Mouse (Mus musculus) limb, embryonic 15.5 days (tissue): ENCODE data around the gene Tbccd1. TPM values are rescaled to one million over a fixed set of nuclear protein-coding genes. Genes with fewer than 3 reads are reported as not detected.

Source experiments
- ATAC-seq: fragments of 200-750 bp; cut with Nextera tagmentation; 2 replicates; pipeline ENCODE4 v1.8.0; 2017; ENCODE audit warnings: low read depth, moderate TSS enrichment; ENCODE audit not compliant: insufficient number of reproducible peaks, low FRiP score, low TSS enrichment
- H3K27ac ChIP-seq: fragments of 300-500 bp; sonication (generic); 2 replicates; pipeline ENCODE4 v1.5.1; 2015; ENCODE audit warnings: moderate library complexity, mild to moderate bottlenecking, inconsistent platforms
- H3K27me3 ChIP-seq: fragments of 300-500 bp; sonication (generic); 2 replicates; pipeline ENCODE4 v1.6.1; 2015; ENCODE audit warnings: inconsistent platforms
- H3K36me3 ChIP-seq: fragments of 300-500 bp; sonication (generic); 2 replicates; pipeline ENCODE4 v1.6.1; 2015; ENCODE audit warnings: inconsistent platforms
- H3K4me1 ChIP-seq: fragments of 300-500 bp; sonication (generic); 2 replicates; pipeline ENCODE4 v1.6.1; 2015; ENCODE audit warnings: inconsistent platforms
- H3K4me2 ChIP-seq: fragments of 300-500 bp; sonication (generic); 2 replicates; pipeline ENCODE4 v1.6.1; 2015; ENCODE audit warnings: mild to moderate bottlenecking, inconsistent platforms
- H3K4me3 ChIP-seq: fragments of 300-500 bp; sonication (generic); 2 replicates; pipeline ENCODE4 v1.5.1; 2015; ENCODE audit warnings: mild to moderate bottlenecking, inconsistent platforms
- H3K9ac ChIP-seq: fragments of 300-500 bp; sonication (generic); 2 replicates; pipeline ENCODE4 v1.6.1; 2015; ENCODE audit warnings: inconsistent platforms
- H3K9me3 ChIP-seq: fragments of 300-500 bp; sonication (generic); 2 replicates; pipeline ENCODE4 v1.6.1; 2016; ENCODE audit warnings: inconsistent platforms
- WGBS: fragments of 180-500 bp; shearing (Covaris S2); methylation state at CpG from one replicate; pipeline ENCODE4 v1.1.7; 2015; 5-methylcytosine and 5-hydroxymethylcytosine counted together
- polyA plus RNA-seq: library from polyadenylated mRNA; unstranded; fragments of >200 nt; fragmentation: Nextera tagmentation; extraction: Ambion mirVana; gene quantifications from 2 replicates; pipeline ENCODE4 v1.2.1, GENCODE M21; 2015

Gene Tbccd1
- polyA plus RNA-seq, 1 experiment from 2014 or later: 24.7 TPM

GRCm38 (mm10) chr16:22768661-22769060 lies 88.8 kb downstream of the Tbccd1 start:
- Histone ChIP-seq H3K4me1 (no peaks in the 10 kb centered on the region), H3K4me2 (no peak overlapping the region), H3K27me3 (no peaks in the 10 kb centered on the region), H3K4me3 (no peak overlapping the region), H3K27ac (no peak overlapping the region), H3K9me3 (no peaks in the 10 kb centered on the region), H3K36me3 (no peaks in the 10 kb centered on the region), H3K9ac (no peak overlapping the region)
- ATAC-seq: no peak
- 88% methylated on average over 8 of the region's 8 CpGs for WGBS

- Histone ChIP-seq H3K4me1 (no peaks in the 10 kb centered on the region), H3K36me3 (no peaks in the 10 kb centered on the region), H3K4me3 (no peak overlapping the region), H3K4me2 (no peak overlapping the region), H3K9ac (no peak overlapping the region), H3K9me3 (no peaks in the 10 kb centered on the region), H3K27ac (no peak overlapping the region), H3K27me3 (no peaks in the 10 kb centered on the region)
- 86% methylated on average over 3 of the region's 3 CpGs for WGBS
- ATAC-seq: no peak
Measured at GRCm38 (mm10) chr16:22767405-22767804, 90.1 kb downstream of the Tbccd1 start.

DNA sequence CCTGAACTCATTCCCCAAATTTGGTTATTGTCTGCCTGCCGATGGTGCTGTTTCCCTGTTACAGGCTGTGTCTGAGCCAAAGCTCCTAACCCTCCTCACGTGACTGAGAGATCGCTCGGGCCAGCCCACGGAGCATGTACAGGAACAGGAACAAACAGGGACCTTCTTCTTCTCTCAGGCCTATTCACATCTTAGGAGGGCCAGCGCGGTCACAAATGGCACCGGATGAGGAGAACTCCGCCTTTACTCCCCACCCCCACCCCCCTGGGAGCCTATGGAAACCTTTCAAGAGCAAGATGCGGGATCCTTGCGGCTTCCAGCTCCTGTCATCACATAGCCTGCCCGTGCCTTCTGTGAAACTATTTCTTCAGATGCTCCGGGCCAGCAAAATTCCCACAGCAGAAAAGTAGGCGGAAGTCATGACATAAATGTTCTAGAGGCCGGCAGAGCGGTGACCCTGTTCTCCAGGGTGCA lies 90.7 kb downstream of the Tbccd1 start:
- no peak for ATAC-seq
- H3K4me3 ChIP-seq: no peak overlapping the region
- H3K36me3 ChIP-seq: no peaks in the 10 kb centered on the region
- H3K4me1 ChIP-seq: no peaks in the 10 kb centered on the region
- H3K9ac ChIP-seq: no peak overlapping the region
- no peak overlapping the region for H3K4me2 ChIP-seq
- no peak overlapping the region for H3K27ac ChIP-seq
- no peaks in the 10 kb centered on the region for H3K9me3 ChIP-seq
- no peaks in the 10 kb centered on the region for H3K27me3 ChIP-seq
- WGBS: 73% methylated on average over 16 of the region's 16 CpGs

DNA sequence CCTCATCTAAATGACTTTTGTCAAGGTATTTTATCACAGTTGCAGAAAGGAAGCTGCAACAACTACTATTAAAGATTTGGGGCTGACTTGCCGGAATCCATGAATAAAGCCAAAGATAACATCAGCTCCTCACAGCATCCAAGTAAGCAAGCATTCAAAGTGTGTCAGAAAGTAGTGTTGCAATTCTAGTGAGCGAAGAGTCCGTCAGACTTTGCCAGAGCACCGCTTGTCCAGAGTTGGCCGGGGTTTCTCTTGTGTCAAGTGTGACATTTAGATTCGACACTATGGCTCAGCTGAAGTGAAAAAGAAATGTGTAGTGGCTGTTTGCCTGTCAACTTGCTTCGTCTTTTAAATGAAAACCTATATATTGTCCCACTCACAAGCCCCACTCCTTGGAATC lies 91.9 kb downstream of the Tbccd1 start:
- 91% methylated on average over 7 of the region's 7 CpGs for WGBS
- H3K4me1 ChIP-seq: no peaks in the 10 kb centered on the region
- no peak overlapping the region for H3K4me2 ChIP-seq
- H3K27ac ChIP-seq: no peak overlapping the region
- no peak for ATAC-seq
- no peaks in the 10 kb centered on the region for H3K27me3 ChIP-seq
- no peak overlapping the region for H3K9ac ChIP-seq
- no peaks in the 10 kb centered on the region for H3K36me3 ChIP-seq
- H3K9me3 ChIP-seq: no peaks in the 10 kb centered on the region
- H3K4me3 ChIP-seq: no peak overlapping the region

Other genes with a start within 250 kb of the Tbccd1 start
- gene Dgkg, start 200.4 kb downstream of the Tbccd1 start, polyA plus RNA-seq: 0.35 and 0.55 TPM in 2 replicates
- gene Crygs, start 46.1 kb downstream of the Tbccd1 start, polyA plus RNA-seq: not detected in 2 replicates
- 116 and 119 TPM in 2 replicates for gene Dnajb11, start 176 bp upstream of the Tbccd1 start, polyA plus RNA-seq
- 1.4 and 5.6 TPM in 2 replicates for gene Ahsg, start 33.6 kb upstream of the Tbccd1 start, polyA plus RNA-seq
- 2.3 and 3.1 TPM in 2 replicates for gene Fetub, start 60.7 kb upstream of the Tbccd1 start, polyA plus RNA-seq
- gene Hrg, start 93.4 kb upstream of the Tbccd1 start, polyA plus RNA-seq: not detected in 2 replicates
- gene Kng2, start 171.8 kb upstream of the Tbccd1 start, polyA plus RNA-seq: 1.1 and 1.8 TPM in 2 replicates
- 0.43 and 1.9 TPM in 2 replicates for gene Kng1, start 200.2 kb upstream of the Tbccd1 start, polyA plus RNA-seq
- gene Eif4a2, start 249.8 kb upstream of the Tbccd1 start, polyA plus RNA-seq: 259 and 273 TPM in 2 replicates